Mouse (Mus musculus) C2C12 (cell line): ENCODE results near the gene Frat1. TPM values are rescaled to one million over a fixed set of nuclear protein-coding genes. Genes with fewer than 3 reads are reported as not detected.

Experiments
- H3K27me3 ChIP-seq: one replicate; pipeline ENCODE4 v1.6.1; 2011; ENCODE audit not compliant: control insufficient read depth, insufficient read depth, insufficient read length
- H3K36me3 ChIP-seq: one replicate; pipeline ENCODE4 v1.6.1; 2011; ENCODE audit not compliant: control insufficient read depth, insufficient read depth
- H3K4me3 ChIP-seq: one replicate; pipeline ENCODE4 v1.5.1; 2011; ENCODE audit warnings: mild to moderate bottlenecking, control low read depth; ENCODE audit not compliant: poor library complexity, insufficient read depth, severe bottlenecking
- H3K79me2 ChIP-seq: one replicate; pipeline ENCODE4 v1.6.1; 2011; ENCODE audit not compliant: control insufficient read depth, insufficient read depth
- H3K79me3 ChIP-seq: one replicate; pipeline ENCODE4 v1.6.1; 2011; ENCODE audit warnings: low read depth, control low read depth
- H3ac ChIP-seq: one replicate; pipeline ENCODE3; 2011; ENCODE audit warnings: low read depth; ENCODE audit not compliant: control insufficient read depth, insufficient read length
- CEBPB ChIP-seq: IDR thresholded peaks from one replicate; pipeline ENCODE4 v1.6.1; 2011; ENCODE audit warnings: low read depth, mild to moderate bottlenecking, control low read depth, moderate library complexity
- CTCF ChIP-seq: IDR thresholded peaks from one replicate; pipeline ENCODE4 v1.5.1; 2011; ENCODE audit not compliant: control insufficient read depth, insufficient read depth, insufficient read length
- FOSL1 ChIP-seq: IDR thresholded peaks from one replicate; pipeline ENCODE4 v1.8.0; 2011; ENCODE audit warnings: mild to moderate bottlenecking, low read length; ENCODE audit not compliant: poor library complexity, insufficient read depth, severe bottlenecking
- MAX ChIP-seq: IDR thresholded peaks from one replicate; pipeline ENCODE4 v1.6.1; 2011; ENCODE audit warnings: mild to moderate bottlenecking, control low read depth
- MYOD1 ChIP-seq: IDR thresholded peaks from one replicate; pipeline ENCODE4 v1.6.1; 2011; ENCODE audit warnings: low read depth; ENCODE audit not compliant: control insufficient read depth, insufficient read length
- MYOG ChIP-seq: IDR thresholded peaks from one replicate; pipeline ENCODE4 v1.6.1; 2011; ENCODE audit not compliant: control insufficient read depth, insufficient read length; ENCODE audit errors: extremely low read depth
- USF1 ChIP-seq: IDR thresholded peaks from one replicate; pipeline ENCODE4 v1.6.1; 2011; ENCODE audit warnings: low read depth, mild to moderate bottlenecking, control low read depth, moderate library complexity
- polyA plus RNA-seq: library from polyadenylated mRNA; unstranded; fragments of >200 nt; fragmentation: generic; extraction: Trizol; gene quantifications from one replicate; pipeline ENCODE4 v1.2.1, GENCODE M21; 2012; ENCODE audit warnings: missing spikeins

The Frat1 gene
- polyA plus RNA-seq, 1 experiment = 0.06 TPM

- H3K79me3 ChIP-seq = peaks cover 8% of the 10 kb centered on the region
- H3K27me3 ChIP-seq = no peaks in the 10 kb centered on the region
- no peak for TF ChIP-seq MYOG
- TF ChIP-seq MAX = no peak
- no peak for TF ChIP-seq CEBPB
- no peak for TF ChIP-seq MYOD1
- no peak for TF ChIP-seq CTCF
- TF ChIP-seq FOSL1 = no peak
- no peak for TF ChIP-seq USF1
- no peaks in the 10 kb centered on the region for H3K36me3 ChIP-seq
- H3K4me3 ChIP-seq = peak within 1 kb of the TSS; percentile 96
- H3K79me2 ChIP-seq = peaks cover 29% of the 10 kb centered on the region
- peak within 1 kb of the TSS; percentile 85 for H3ac ChIP-seq
These were observed 27.9 kb upstream of the Frat1 start, which contains the start of gene Arhgap19 for GRCm38 (mm10) chr19:41801742-41802369. Gene Arhgap19 (minus strand): TSS chr19:41802047.

- Histone ChIP-seq H3K36me3 (no peaks in the 10 kb centered on the region), H3K79me2 (peaks cover 15% of the 10 kb centered on the region), H3K79me3 (peaks cover 4% of the 10 kb centered on the region), H3ac (no peak overlapping the region), H3K27me3 (peaks cover 1% of the 10 kb centered on the region), H3K4me3 (no peak overlapping the region)
- TF ChIP-seq MYOD1 (no peak), CEBPB (no peak), CTCF (no peak), FOSL1 (no peak)
These were observed 26.4 kb upstream of the Frat1 start for GRCm38 (mm10) chr19:41803322-41803721.

- TF ChIP-seq MYOG = no peak
- no peak for TF ChIP-seq CEBPB
- no peak for TF ChIP-seq FOSL1
- no peak for TF ChIP-seq MYOD1
- TF ChIP-seq MAX = no peak
- TF ChIP-seq USF1 = no peak
- TF ChIP-seq CTCF = no peak
- H3K79me2 ChIP-seq = peaks cover 3% of the 10 kb centered on the region
These were observed 23.9 kb upstream of the Frat1 start for GRCm38 (mm10) chr19:41805831-41806230.

GRCm38 (mm10) chr19:41807497-41807896 lies 22.3 kb upstream of the Frat1 start:
- Histone ChIP-seq H3ac (no peak overlapping the region), H3K4me3 (no peak overlapping the region), H3K27me3 (peaks cover 18% of the 10 kb centered on the region), H3K79me3 (no peaks in the 10 kb centered on the region), H3K36me3 (no peaks in the 10 kb centered on the region), H3K79me2 (no peaks in the 10 kb centered on the region)
- TF ChIP-seq MYOD1 (no peak), MAX (no peak), FOSL1 (no peak), USF1 (no peak)

More at GRCm38 (mm10) chr19:41805831-41806230, 23.9 kb upstream of the Frat1 start:
- H3K36me3 ChIP-seq = no peaks in the 10 kb centered on the region
- H3K27me3 ChIP-seq = peaks cover 16% of the 10 kb centered on the region
- H3ac ChIP-seq = no peak overlapping the region
- H3K79me3 ChIP-seq = peaks cover 2% of the 10 kb centered on the region
- no peak overlapping the region for H3K4me3 ChIP-seq

GRCm38 (mm10) chr19:41808104-41808634 lies 21.6 kb upstream of the Frat1 start:
- Histone ChIP-seq H3ac (no peak overlapping the region), H3K36me3 (no peaks in the 10 kb centered on the region), H3K79me2 (no peaks in the 10 kb centered on the region), H3K79me3 (no peaks in the 10 kb centered on the region), H3K4me3 (no peak overlapping the region), H3K27me3 (peaks cover 21% of the 10 kb centered on the region)
- no peak for TF ChIP-seq MYOG
- no peak for TF ChIP-seq CEBPB
- TF ChIP-seq CTCF = no peak

- Histone ChIP-seq H3K36me3 (no peaks in the 10 kb centered on the region), H3K4me3 (no peak overlapping the region), H3K79me3 (no peaks in the 10 kb centered on the region), H3ac (no peak overlapping the region), H3K27me3 (peaks cover 22% of the 10 kb centered on the region), H3K79me2 (no peaks in the 10 kb centered on the region)
- no peak for TF ChIP-seq MYOG
- no peak for TF ChIP-seq CTCF
- no peak for TF ChIP-seq MAX
- TF ChIP-seq CEBPB = no peak
- TF ChIP-seq FOSL1 = no peak
- no peak for TF ChIP-seq USF1
- no peak for TF ChIP-seq MYOD1
These were observed 19.7 kb upstream of the Frat1 start for GRCm38 (mm10) chr19:41810074-41810473.
